Mouse (Mus musculus) hindbrain, embryonic 16.5 days (tissue): ENCODE data around the gene Rbm12. TPM values are rescaled to one million over a fixed set of nuclear protein-coding genes. Genes with fewer than 3 reads are reported as not detected.

Source experiments
- ATAC-seq: fragments of 200-750 bp; cut with Nextera tagmentation; 2 replicates; pipeline ENCODE4 v1.8.0; 2017; ENCODE audit warnings: moderate TSS enrichment, moderate library complexity
- H3K27ac ChIP-seq: fragments of 300-500 bp; sonication (generic); 2 replicates; pipeline ENCODE4 v1.5.1; 2014; ENCODE audit warnings: low read depth, mild to moderate bottlenecking, control low read depth, low read length, moderate library complexity
- H3K27me3 ChIP-seq: fragments of 300-500 bp; sonication (generic); replicated peaks from 2 replicates; pipeline ENCODE4 v1.6.1; 2014; ENCODE audit warnings: low read length; ENCODE audit not compliant: control insufficient read depth, insufficient read depth
- H3K36me3 ChIP-seq: fragments of 300-500 bp; sonication (generic); 2 replicates; pipeline ENCODE4 v1.6.1; 2014; ENCODE audit warnings: mild to moderate bottlenecking, low read length, moderate library complexity, mixed read lengths; ENCODE audit not compliant: control insufficient read depth, insufficient read depth
- H3K4me1 ChIP-seq: fragments of 300-500 bp; sonication (generic); 2 replicates; pipeline ENCODE4 v1.6.1; 2014; ENCODE audit warnings: low read depth, low read length; ENCODE audit not compliant: control insufficient read depth, insufficient read depth
- H3K4me2 ChIP-seq: fragments of 300-500 bp; sonication (generic); 2 replicates; pipeline ENCODE4 v1.6.1; 2014; ENCODE audit warnings: mild to moderate bottlenecking, low read length, control low read depth, moderate library complexity
- H3K4me3 ChIP-seq: fragments of 300-500 bp; sonication (generic); 2 replicates; pipeline ENCODE4 v1.5.1; 2014; ENCODE audit warnings: mild to moderate bottlenecking, low read length, control low read depth, moderate library complexity
- H3K9ac ChIP-seq: fragments of 300-500 bp; sonication (generic); 2 replicates; pipeline ENCODE4 v1.6.1; 2014; ENCODE audit warnings: low read depth, mild to moderate bottlenecking, control low read depth, low read length, moderate library complexity
- H3K9me3 ChIP-seq: fragments of 300-500 bp; sonication (generic); 2 replicates; pipeline ENCODE4 v1.6.1; 2014; ENCODE audit warnings: mild to moderate bottlenecking, low read length, moderate library complexity; ENCODE audit not compliant: control insufficient read depth
- WGBS: fragments of 180-500 bp; shearing (Covaris S2); extraction: QIAGEN DNeasy Blood & Tissue Kit; methylation state at CpG from one replicate; pipeline ENCODE4 v1.1.7; 2014; 5-methylcytosine and 5-hydroxymethylcytosine counted together
- polyA plus RNA-seq: library from polyadenylated mRNA; unstranded; fragments of >200 nt; fragmentation: Nextera tagmentation; extraction: Ambion mirVana; gene quantifications from 2 replicates; pipeline ENCODE4 v1.2.1, GENCODE M21; 2015

The Rbm12 gene
- polyA plus RNA-seq, result 19.3 and 27.6 TPM in 2 replicates

DNA sequence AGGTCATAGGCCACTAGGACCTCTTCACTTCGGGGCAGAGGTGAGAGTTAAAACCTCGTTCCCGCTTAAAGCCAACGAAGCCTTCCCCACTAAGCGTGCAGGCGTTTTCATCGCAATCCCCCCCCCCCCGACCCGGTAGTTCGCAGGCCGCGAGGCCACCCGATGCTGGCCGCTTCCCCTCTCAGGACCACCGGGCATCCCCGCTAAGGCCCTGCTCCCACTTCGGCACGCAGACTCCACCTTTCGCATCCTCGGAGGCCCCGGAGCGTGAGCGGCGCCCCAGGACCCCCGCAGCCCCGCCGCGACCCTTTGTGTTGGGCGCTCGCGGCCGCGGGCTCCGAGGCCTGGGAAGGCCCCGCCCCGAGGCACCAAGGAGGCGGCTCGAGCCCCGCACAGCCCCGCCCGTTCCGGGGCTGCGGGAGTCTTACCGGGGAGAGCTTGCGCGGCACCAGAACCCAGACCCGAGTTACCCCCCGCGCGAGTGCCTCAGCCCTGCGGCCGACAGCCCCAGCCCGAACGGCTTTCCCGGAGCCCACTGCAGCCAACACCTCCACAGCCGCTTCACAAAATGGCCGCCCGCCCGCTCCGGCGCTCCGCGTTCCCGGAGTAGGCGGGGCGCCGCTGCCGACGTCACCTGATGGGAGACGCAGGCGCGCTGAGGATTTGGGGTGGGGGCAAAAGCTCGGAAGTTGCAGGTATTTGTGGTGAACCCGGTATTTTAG lies at the start of gene Rbm12, which contains the start of gene Cpne1:
Gene Rbm12 (minus strand): TSS at position 621 of the 722 bp plus-strand sequence.
Gene Cpne1 (minus strand): TSS at position 608 of the 722 bp plus-strand sequence.
- under 1% methylated on average over 68 of the region's 74 CpGs for WGBS
- Histone ChIP-seq H3K4me3 (peak within 1 kb of the TSS; percentile 69), H3K9me3 (no peaks in the 10 kb centered on the region), H3K4me2 (peak within 1 kb of the TSS; percentile 78), H3K27ac (peak within 1 kb of the TSS; percentile 95), H3K36me3 (no peaks in the 10 kb centered on the region), H3K4me1 (peaks cover 11% of the 10 kb centered on the region), H3K27me3 (no peaks in the 10 kb centered on the region), H3K9ac (peak within 1 kb of the TSS; percentile 99)
- ATAC-seq, result peak; percentile 95

- no peak for ATAC-seq
- no peaks in the 10 kb centered on the region for H3K27me3 ChIP-seq
- no peaks in the 10 kb centered on the region for H3K4me1 ChIP-seq
- H3K36me3 ChIP-seq, result peaks cover 25% of the 10 kb centered on the region
- no peaks in the 10 kb centered on the region for H3K9me3 ChIP-seq
- no peak overlapping the region for H3K27ac ChIP-seq
- no peak overlapping the region for H3K4me2 ChIP-seq
- no peak overlapping the region for H3K4me3 ChIP-seq
- H3K9ac ChIP-seq, result no peak overlapping the region
Observed at GRCm38 (mm10) chr2:156151538-156151937, 39.8 kb upstream of the Rbm12 start.

- 92% methylated on average over 3 of the region's 3 CpGs for WGBS
- no peak for ATAC-seq
Observed at GRCm38 (mm10) chr2:156147316-156147915, 35.6 kb upstream of the Rbm12 start.

GRCm38 (mm10) chr2:156146272-156146989 lies 34.7 kb upstream of the Rbm12 start:
- peaks cover 12% of the 10 kb centered on the region for H3K4me1 ChIP-seq
- no peak for ATAC-seq
- no peak overlapping the region for H3K9ac ChIP-seq
- peaks cover 19% of the 10 kb centered on the region for H3K36me3 ChIP-seq
- whole genome bisulfite sequencing, result 65% methylated on average over 5 of the region's 5 CpGs
- H3K27ac ChIP-seq, result no peak overlapping the region
- H3K9me3 ChIP-seq, result no peaks in the 10 kb centered on the region
- no peaks in the 10 kb centered on the region for H3K27me3 ChIP-seq
- H3K4me3 ChIP-seq, result no peak overlapping the region
- H3K4me2 ChIP-seq, result no peak overlapping the region

More at GRCm38 (mm10) chr2:156147316-156147915, 35.6 kb upstream of the Rbm12 start:
- Histone ChIP-seq H3K4me1 (peaks cover 12% of the 10 kb centered on the region), H3K4me2 (no peak overlapping the region), H3K9me3 (no peaks in the 10 kb centered on the region), H3K9ac (no peak overlapping the region), H3K27me3 (no peaks in the 10 kb centered on the region), H3K27ac (no peak overlapping the region), H3K36me3 (peaks cover 19% of the 10 kb centered on the region), H3K4me3 (no peak overlapping the region)

DNA sequence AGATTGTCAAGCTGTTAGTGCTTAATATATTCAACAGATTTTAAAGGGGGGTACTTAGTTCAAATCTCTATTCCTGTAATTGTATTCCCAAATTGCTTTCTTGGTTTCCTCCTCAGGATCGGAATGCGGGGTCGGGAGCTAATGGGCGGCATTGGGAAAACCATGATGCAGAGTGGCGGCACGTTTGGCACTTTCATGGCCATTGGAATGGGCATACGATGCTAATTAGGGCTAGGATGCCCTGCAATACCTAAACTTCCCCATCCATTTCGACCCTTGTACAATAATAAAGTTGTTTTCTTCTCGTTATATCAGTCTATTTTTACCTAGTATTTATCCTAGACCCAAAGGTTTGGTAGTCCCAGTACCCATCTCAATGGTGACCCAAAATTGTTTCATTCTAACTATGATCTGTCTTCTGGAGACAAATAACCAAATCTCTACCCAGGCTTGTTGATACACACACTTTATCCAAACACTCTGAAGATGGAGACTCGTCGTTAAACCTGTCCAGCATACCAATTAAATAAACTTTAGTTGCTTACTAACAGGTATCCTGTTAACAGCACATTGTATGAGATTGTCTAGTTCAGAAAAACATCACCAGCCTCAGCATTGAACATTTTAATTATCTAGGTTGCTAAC lies 33.8 kb upstream of the Rbm12 start:
- H3K9me3 ChIP-seq, result no peaks in the 10 kb centered on the region
- H3K27me3 ChIP-seq, result no peaks in the 10 kb centered on the region
- ATAC-seq, result no peak
- peak overlapping the region; percentile 60 for H3K4me2 ChIP-seq
- no peak overlapping the region for H3K4me3 ChIP-seq
- peaks cover 12% of the 10 kb centered on the region for H3K4me1 ChIP-seq
- no peak overlapping the region for H3K9ac ChIP-seq
- peaks cover 19% of the 10 kb centered on the region for H3K36me3 ChIP-seq
- H3K27ac ChIP-seq, result no peak overlapping the region
- WGBS, result 62% methylated on average over 11 of the region's 11 CpGs

DNA sequence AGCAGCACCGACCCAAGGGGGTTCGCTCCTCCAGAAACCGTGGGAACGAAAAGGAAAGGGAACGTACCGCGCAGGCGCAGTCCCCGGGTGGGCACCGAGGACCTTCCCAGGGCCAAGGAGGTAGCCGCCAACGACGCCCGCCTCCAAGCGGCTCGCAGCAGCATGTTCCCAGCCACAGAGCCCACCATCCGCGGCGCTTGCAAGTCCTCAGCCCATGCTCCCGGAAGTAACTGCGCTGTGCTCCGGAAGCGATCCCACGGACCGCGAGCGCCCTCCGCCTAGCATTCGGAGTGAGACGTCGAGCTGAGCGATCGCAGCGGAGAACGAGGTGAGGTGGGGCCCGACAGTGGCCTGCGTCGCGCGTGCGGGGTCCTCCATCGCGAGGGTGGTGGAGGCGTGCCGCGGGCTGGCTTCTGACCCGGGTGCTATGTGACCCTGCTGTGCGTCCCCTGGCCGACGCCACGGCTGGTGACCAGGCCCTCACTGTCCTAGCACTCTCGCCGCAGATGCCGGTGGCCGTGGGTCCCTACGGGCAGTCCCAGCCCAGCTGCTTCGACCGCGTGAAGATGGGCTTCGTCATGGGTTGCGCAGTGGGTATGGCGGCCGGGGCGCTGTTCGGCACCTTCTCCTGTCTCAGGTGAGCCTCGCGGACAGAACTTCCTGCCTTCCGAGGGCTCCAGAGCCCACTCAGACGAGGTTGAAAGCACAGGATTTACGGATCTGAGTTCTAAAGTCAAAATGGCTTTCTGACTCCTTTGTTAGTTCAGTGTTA lies 32.4 kb upstream of the Rbm12 start, which contains the start of the genes Romo1 and Nfs1:
Gene Romo1 (plus strand): TSS at position 87 of the 772 bp plus-strand sequence.
Gene Nfs1 (minus strand): TSS at position 234 of the 772 bp plus-strand sequence.
- peak within 1 kb of the TSS; percentile 93 for H3K27ac ChIP-seq
- WGBS, result 0% methylated on average over 60 of the region's 70 CpGs
- H3K27me3 ChIP-seq, result no peaks in the 10 kb centered on the region
- H3K4me1 ChIP-seq, result peaks cover 12% of the 10 kb centered on the region
- H3K9ac ChIP-seq, result peak within 1 kb of the TSS; percentile 91
- H3K4me3 ChIP-seq, result peak within 1 kb of the TSS; percentile 92
- peaks cover 14% of the 10 kb centered on the region for H3K36me3 ChIP-seq
- H3K9me3 ChIP-seq, result no peaks in the 10 kb centered on the region
- ATAC-seq, result peak; percentile 100
- H3K4me2 ChIP-seq, result peak within 1 kb of the TSS; percentile 60

GRCm38 (mm10) chr2:156143367-156143766 lies 31.6 kb upstream of the Rbm12 start:
- Histone ChIP-seq H3K27ac (peak overlapping the region; percentile 93), H3K4me3 (peak overlapping the region; percentile 92), H3K4me1 (peaks cover 12% of the 10 kb centered on the region), H3K9ac (peak overlapping the region; percentile 91), H3K27me3 (no peaks in the 10 kb centered on the region), H3K36me3 (peaks cover 8% of the 10 kb centered on the region), H3K4me2 (peak overlapping the region; percentile 60), H3K9me3 (no peaks in the 10 kb centered on the region)
- 2% methylated on average over 16 of the region's 16 CpGs for WGBS
- ATAC-seq, result no peak

DNA sequence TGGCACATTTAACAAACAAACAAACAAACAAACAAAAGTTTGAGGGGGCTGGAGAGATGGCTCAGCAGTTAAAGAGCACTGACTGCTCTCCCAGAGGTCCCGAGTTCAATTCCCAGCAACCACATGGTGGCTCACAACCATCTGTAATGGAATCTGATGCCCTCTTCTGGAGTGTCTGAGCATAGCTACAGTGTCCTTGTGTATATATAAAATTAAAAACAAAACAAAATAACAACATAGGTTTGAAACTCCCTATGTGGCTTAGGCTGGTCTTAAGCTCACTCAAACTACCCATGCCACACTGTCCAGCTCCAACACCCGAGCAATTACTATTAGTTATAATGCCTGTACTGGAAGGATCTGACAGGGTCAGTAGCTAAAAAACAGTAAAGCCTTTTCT lies 31.0 kb upstream of the Rbm12 start:
- H3K9ac ChIP-seq, result no peak overlapping the region
- H3K27ac ChIP-seq, result no peak overlapping the region
- no peak overlapping the region for H3K4me3 ChIP-seq
- H3K36me3 ChIP-seq, result peaks cover 4% of the 10 kb centered on the region
- peak overlapping the region; percentile 60 for H3K4me2 ChIP-seq
- 90% methylated on average over 2 of the region's 2 CpGs for WGBS
- peaks cover 12% of the 10 kb centered on the region for H3K4me1 ChIP-seq
- ATAC-seq, result no peak
- H3K27me3 ChIP-seq, result no peaks in the 10 kb centered on the region
- H3K9me3 ChIP-seq, result no peaks in the 10 kb centered on the region
